ENCODE assay signal across 8 mouse cellular contexts in genomic region chr9:66835097-66835480, GRCm38 (mm10). TPM values are rescaled to one million over a fixed set of nuclear protein-coding genes. Genes with fewer than 3 reads are reported as not detected.
DNase-seq lines count a peak whose midpoint lies in the region; ATAC-seq and TF ChIP-seq lines count a peak whose summit lies in the region.

No protein-coding gene starts in this region.

- DNase-seq in gastrocnemius, adult 2 months, result peak; percentile 69
- no peak for DNase-seq in gastrocnemius, postnatal 25 days
- DNase-seq in liver, embryonic 11.5 days (ENCODE audit: low spot score), result no peak
- DNase-seq in cerebellum, postnatal 10 days, result no peak
- no peak for DNase-seq in layer of hippocampus, postnatal 36 days

- peak overlapping the region; percentile 91 for H3K4me3 ChIP-seq in gastrocnemius, adult 2 months
- H3K4me3 ChIP-seq in E14TG2a.4 (replicated peaks; ENCODE audit: low read length), result peak overlapping the region; percentile 87
- H3K4me3 ChIP-seq in forebrain, embryonic 12.5 days (replicated peaks), result peak overlapping the region; percentile 45
- peak overlapping the region; percentile 71 for H3K4me3 ChIP-seq in liver, embryonic 11.5 days (ENCODE audit: low read depth, low read length)

- no peaks in the 10 kb centered on the region for H3K9me3 ChIP-seq in E14TG2a.4 (ENCODE audit: low read length)
- H3K9me3 ChIP-seq in forebrain, embryonic 12.5 days, result no peaks in the 10 kb centered on the region
- H3K9me3 ChIP-seq in liver, embryonic 11.5 days (ENCODE audit: control insufficient read depth, low read length), result no peaks in the 10 kb centered on the region

- peak; percentile 78 for ATAC-seq in forebrain, embryonic 12.5 days (ENCODE audit: low FRiP score)
- peak; percentile 65 for ATAC-seq in liver, embryonic 11.5 days (replicated peaks; ENCODE audit: low FRiP score)
- ATAC-seq in neutrophil, adult 5-6 weeks (ENCODE audit: extremely low read depth, insufficient number of reproducible peaks, low FRiP score, poor library complexity, severe bottlenecking), result peak; percentile 11; the same call in 1 of the 2 replicates

- peaks cover 14% of the 10 kb centered on the region for H3K4me1 ChIP-seq in E14TG2a.4 (replicated peaks; ENCODE audit: low read depth, low read length)
- peaks cover 11% of the 10 kb centered on the region for H3K4me1 ChIP-seq in forebrain, embryonic 12.5 days
- H3K4me1 ChIP-seq in liver, embryonic 11.5 days (replicated peaks; ENCODE audit: control insufficient read depth, insufficient read depth, low read length), result peaks cover 11% of the 10 kb centered on the region

- H3K27ac ChIP-seq in gastrocnemius, adult 2 months, result peak overlapping the region; percentile 87
- no peak overlapping the region for H3K27ac ChIP-seq in forebrain, embryonic 12.5 days
- peak overlapping the region; percentile 52; the same call in 1 of the 2 replicates for H3K27ac ChIP-seq in liver, embryonic 11.5 days (ENCODE audit: low read depth, low read length)

- H3K27me3 ChIP-seq in E14TG2a.4 (ENCODE audit: insufficient read depth, low read length), result peaks cover 37% of the 10 kb centered on the region
- peaks cover 27% of the 10 kb centered on the region for H3K27me3 ChIP-seq in forebrain, embryonic 12.5 days
- peaks cover 2% of the 10 kb centered on the region; the same call in 1 of the 2 replicates for H3K27me3 ChIP-seq in liver, embryonic 11.5 days (replicated peaks; ENCODE audit: control insufficient read depth, insufficient read depth, low read length)

- intact Hi-C loops in gastrocnemius, adult 2 months (cut with DNase I), result loop anchor here (5.0 kb wide), 3 partner anchors 82 to 142 kb away; partner anchors contain the start of genes Lactb and Rab8b

- under 1% methylated on average over 24 of the region's 24 CpGs for WGBS in forebrain, embryonic 12.5 days
- under 1% methylated on average over 24 of the region's 24 CpGs for WGBS in liver, embryonic 11.5 days

- no peaks in the 10 kb centered on the region for H3K36me3 ChIP-seq in E14TG2a.4 (ENCODE audit: insufficient read depth, low read length)
- H3K36me3 ChIP-seq in forebrain, embryonic 12.5 days (replicated peaks), result no peaks in the 10 kb centered on the region
- H3K36me3 ChIP-seq in liver, embryonic 11.5 days (ENCODE audit: control insufficient read depth, insufficient read depth, low read length), result no peaks in the 10 kb centered on the region

- peak overlapping the region; percentile 83 for H3K4me2 ChIP-seq in forebrain, embryonic 12.5 days
- peak overlapping the region; percentile 94 for H3K4me2 ChIP-seq in liver, embryonic 11.5 days

- TF ChIP-seq CTCF in gastrocnemius, adult 2 months (IDR thresholded peaks at IDR 0.05), result 0 out of 2 replicates have a peak, but pooled peaks have one; percentile 11
- no peak for TF ChIP-seq CTCF in E14TG2a.4 (conservative IDR thresholded peaks at IDR 0.05; ENCODE audit: low read length)

- peak overlapping the region; percentile 47 for H3K9ac ChIP-seq in forebrain, embryonic 12.5 days
- peak overlapping the region; percentile 70 for H3K9ac ChIP-seq in liver, embryonic 11.5 days (ENCODE audit: low read depth, low read length)

RNA-seq across cellular contexts. Expression of gene Aph1c, which starts 0.6 kb away (rescaled TPM):
- total RNA-seq in gastrocnemius, adult 2 months (2021), result under 1 TPM; 0.31 to 0.51 TPM
- total RNA-seq in gastrocnemius, postnatal 25 days (2021), result 1 to 10 TPM in 1 of 2 experiments, under 1 TPM in 1; 0.54 to 1.3 TPM
- 1.7 and 2.2 TPM in 2 replicates for polyA plus RNA-seq in forebrain, embryonic 12.5 days (2016; fragmentation: Nextera tagmentation; extraction: Ambion mirVana)
- polyA plus RNA-seq in liver, embryonic 11.5 days (2014; fragmentation: Nextera tagmentation; extraction: Ambion mirVana), result 1.6 and 2.0 TPM in 2 replicates
- total RNA-seq in neutrophil, adult 5-6 weeks (2017), result 3.1 and 7.7 TPM in 2 replicates
- total RNA-seq in layer of hippocampus, postnatal 36 days (2021), result 1 to 10 TPM; 8.3 to 9.5 TPM

RNA-seq across cellular contexts. Expression of gene Gm10647, which starts 38.2 kb away (rescaled TPM):
- not detected for total RNA-seq in gastrocnemius, adult 2 months (2021)
- under 1 TPM in 1 of 2 experiments, not detected in 1; 0.35 TPM for total RNA-seq in gastrocnemius, postnatal 25 days (2021)
- 0.19 and 0.43 TPM in 2 replicates for polyA plus RNA-seq in forebrain, embryonic 12.5 days (2016; fragmentation: Nextera tagmentation; extraction: Ambion mirVana)
- polyA plus RNA-seq in liver, embryonic 11.5 days (2014; fragmentation: Nextera tagmentation; extraction: Ambion mirVana), result not detected in 2 replicates
- 0.37 TPM in 1 of 2 replicates, not detected in the other for total RNA-seq in neutrophil, adult 5-6 weeks (2017)
- 1 to 10 TPM in 1 of 2 experiments, under 1 TPM in 1; 0.22 to 1.5 TPM for total RNA-seq in layer of hippocampus, postnatal 36 days (2021)

RNA-seq across cellular contexts. Expression of gene Aph1b, which starts 39.8 kb away (rescaled TPM):
- 1 to 10 TPM; 1.1 to 2.0 TPM for total RNA-seq in gastrocnemius, adult 2 months (2021)
- total RNA-seq in gastrocnemius, postnatal 25 days (2021), result 1 to 10 TPM; 1.6 to 3.1 TPM
- polyA plus RNA-seq in forebrain, embryonic 12.5 days (2016; fragmentation: Nextera tagmentation; extraction: Ambion mirVana), result 20.4 and 22.5 TPM in 2 replicates
- 3.2 and 3.4 TPM in 2 replicates for polyA plus RNA-seq in liver, embryonic 11.5 days (2014; fragmentation: Nextera tagmentation; extraction: Ambion mirVana)
- 3.0 and 3.4 TPM in 2 replicates for total RNA-seq in neutrophil, adult 5-6 weeks (2017)
- 10 to 100 TPM; 28.4 to 34.3 TPM for total RNA-seq in layer of hippocampus, postnatal 36 days (2021)

Comparison
In these comparisons a context has a peak if more than half of its experiments do, and no peak if none do; other contexts are left out.
1. ATAC-seq: peak in every context shown above with its lines; median percentile 78 in forebrain, embryonic 12.5 days; 65 in liver, embryonic 11.5 days; 11 in neutrophil, adult 5-6 weeks.